Mouse (Mus musculus): Measurements from ENCODE around the gene Stk10. TPM values are rescaled to one million over a fixed set of nuclear protein-coding genes. Genes with fewer than 3 reads are reported as not detected.

Gene Stk10
- total RNA-seq, 2 experiments from 2014 or later, result 9.8 to 11.0 TPM

DNA sequence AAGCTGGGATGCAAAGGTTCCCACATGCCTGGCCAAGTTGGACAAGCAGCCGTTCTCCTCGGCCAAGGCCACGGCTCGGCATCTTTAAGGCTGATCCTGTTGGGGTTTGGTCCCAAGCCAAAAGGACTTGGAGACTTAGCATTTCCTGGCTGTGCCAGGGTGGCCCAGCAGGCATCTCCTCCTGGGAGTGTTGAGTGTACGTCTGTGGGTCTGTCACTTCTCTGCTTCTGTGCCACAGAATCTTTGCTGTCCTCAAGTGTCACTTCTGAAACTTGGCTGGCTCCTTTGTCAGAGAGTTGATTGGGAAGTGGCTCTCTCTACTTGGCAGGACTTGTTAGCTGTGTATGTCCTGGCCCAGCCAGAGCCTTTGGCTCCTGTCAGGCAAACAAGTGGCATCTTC lies 13.4 kb downstream of the Stk10 start:
- intact Hi-C loops (cut with DNase I), result no loop called here
- DNase-seq (ENCODE audit: low spot score), result no peak

DNA sequence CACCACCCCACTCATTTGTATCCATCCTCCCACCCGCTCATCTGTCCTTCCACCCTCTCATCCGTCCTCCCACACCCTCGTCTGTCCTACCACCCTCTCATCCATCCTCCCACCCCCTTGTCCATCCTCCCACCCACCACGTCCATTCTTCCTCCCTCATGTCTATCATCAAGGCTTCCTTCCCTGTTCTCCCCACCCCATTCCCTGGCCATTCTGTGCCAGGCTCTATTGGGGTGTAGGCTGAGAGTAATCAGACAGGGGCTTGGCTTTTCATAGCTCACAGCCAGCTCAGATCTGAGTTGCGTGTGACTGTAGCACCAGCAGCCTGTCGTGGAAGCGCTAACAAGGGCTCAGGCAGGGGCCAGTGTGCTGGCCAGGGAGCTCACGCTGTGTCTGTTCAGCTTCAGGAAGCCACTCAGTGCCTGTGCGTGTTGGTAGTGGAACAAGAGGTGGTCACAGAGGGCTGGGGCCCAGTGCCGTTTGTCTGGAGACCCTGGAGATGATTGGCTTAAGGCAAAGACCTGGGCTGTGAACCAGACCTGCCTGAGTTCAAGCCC lies 14.4 kb downstream of the Stk10 start:
- DNase-seq (ENCODE audit: low spot score), result no peak
- intact Hi-C loops (cut with DNase I), result no loop called here

DNA sequence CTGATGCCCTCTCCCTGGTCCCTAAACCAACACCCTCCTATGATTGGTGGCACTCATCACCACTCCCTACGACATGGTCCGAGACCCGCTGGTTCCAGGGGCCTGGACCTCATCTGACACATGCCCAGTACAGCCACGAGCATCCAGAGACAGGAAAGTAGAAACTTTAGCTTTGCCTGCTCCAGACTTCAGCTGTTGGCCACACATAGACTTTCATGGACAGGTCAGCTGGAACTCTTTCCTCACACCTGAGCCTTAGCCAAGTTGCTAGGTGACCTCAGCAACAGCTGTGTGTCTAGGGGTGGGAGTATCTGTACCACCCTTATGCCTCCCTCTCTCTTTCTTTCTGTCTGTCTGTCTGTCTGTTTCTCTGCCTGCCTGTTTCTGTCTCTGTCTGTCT lies 15.1 kb downstream of the Stk10 start:
- DNase-seq (ENCODE audit: low spot score), result no peak
- intact Hi-C loops (cut with DNase I), result no loop called here

DNA sequence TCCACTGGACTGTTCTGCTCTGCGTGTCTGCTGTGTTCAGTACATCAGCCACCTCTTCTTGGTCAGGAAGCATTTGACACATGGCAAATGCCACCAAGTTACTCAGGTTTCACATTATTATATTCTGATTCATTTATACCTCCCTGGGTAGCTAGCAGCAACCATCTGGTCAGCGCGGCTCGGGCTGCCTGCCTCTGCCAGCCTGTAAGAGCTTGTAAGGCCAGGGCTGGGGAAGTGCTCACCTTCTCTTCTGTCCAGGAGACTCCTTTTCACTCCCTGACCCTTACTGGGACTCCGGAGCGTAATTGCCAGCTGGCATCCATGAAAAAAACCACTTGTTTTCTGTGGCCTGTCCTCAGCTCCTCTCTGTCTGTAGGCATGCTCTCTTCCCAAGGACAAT lies 16.1 kb downstream of the Stk10 start:
- intact Hi-C loops (cut with DNase I), result no loop called here
- no peak for DNase-seq (ENCODE audit: low spot score)

DNA sequence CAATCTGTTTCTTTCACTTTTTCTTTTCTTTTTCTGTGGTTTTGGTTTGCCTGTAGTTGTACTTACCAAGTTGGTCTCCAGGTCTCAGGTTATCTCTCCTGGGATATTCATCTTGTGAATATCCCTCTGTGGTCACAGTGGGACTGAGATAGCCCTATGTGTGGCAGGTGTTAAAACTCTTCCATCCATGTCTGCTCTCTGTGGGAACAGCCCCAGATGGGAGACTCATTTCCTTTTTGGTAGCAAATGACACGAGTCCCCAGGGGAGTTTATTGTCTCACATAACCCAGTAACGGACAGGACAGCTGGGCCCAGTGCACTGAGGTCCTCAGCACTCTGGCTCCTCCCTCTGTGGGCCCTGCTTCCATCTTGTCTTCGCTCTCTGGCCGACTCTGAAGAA lies 17.0 kb downstream of the Stk10 start:
- intact Hi-C loops (cut with DNase I), result loop anchor here (2.0 kb wide), 1 partner anchor 15 kb away; no protein-coding TSS in a partner anchor
- no peak for DNase-seq (ENCODE audit: low spot score)

DNA sequence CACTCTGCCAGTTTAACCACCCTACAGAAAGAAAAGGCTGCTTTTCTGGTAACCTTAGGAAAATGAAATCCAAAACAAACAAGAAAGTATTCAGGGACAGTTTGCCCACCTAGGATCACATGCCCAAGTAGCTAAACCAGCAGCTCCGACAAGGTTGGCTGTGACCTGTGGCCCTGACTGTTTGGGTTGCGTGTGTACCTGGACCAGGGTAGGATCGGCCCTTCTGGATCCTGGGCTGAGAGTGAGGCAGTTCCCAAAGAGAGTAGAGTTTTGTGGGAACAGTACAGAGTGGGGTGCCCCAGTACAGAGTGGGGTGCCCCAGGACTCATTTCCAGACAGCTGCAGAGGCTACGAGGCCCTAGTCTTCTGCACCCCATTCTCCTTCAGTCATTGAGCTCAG lies 18.0 kb downstream of the Stk10 start:
- intact Hi-C loops (cut with DNase I), result loop anchor here (2.0 kb wide), 1 partner anchor 16 kb away; no protein-coding TSS in a partner anchor
- DNase-seq (ENCODE audit: low spot score), result no peak

DNA sequence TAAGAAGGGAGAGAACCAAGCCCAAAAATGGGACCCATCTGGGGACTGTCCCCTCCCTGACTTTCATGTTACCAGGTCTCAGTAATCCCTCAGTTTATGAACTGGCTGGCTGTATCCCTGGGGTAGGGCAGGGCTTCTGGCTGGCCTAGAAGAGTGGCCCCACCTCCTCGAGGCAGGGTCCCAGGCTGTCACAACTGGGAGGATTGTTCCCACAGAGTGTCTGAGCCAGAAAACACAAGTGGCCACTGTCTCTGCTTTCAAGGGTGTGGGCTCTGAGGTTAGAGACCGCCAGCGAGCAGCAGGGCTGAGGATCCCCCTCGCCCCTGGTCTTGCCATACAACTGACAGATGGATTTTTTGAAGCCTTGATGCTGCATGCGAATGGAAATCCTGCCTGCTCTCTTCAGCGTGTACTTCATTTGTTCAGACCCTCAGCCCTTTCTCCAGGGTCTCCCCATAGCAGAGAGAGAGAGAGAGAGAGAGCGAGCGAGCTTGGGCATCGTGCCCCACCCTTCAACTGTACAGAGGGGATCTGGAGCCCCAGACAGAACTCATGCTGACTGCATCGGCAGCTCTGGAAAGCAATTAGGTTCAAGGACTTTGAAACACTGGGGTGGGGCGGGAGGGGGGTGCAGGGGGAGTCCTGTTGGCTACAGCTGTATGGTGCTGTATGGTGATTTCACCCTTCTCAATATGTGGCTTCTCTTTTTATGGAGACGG lies 18.6 kb downstream of the Stk10 start:
- intact Hi-C loops (cut with DNase I), result loop anchor here (2.0 kb wide), 1 partner anchor 17 kb away; no protein-coding TSS in a partner anchor
- DNase-seq (ENCODE audit: low spot score), result no peak

DNA sequence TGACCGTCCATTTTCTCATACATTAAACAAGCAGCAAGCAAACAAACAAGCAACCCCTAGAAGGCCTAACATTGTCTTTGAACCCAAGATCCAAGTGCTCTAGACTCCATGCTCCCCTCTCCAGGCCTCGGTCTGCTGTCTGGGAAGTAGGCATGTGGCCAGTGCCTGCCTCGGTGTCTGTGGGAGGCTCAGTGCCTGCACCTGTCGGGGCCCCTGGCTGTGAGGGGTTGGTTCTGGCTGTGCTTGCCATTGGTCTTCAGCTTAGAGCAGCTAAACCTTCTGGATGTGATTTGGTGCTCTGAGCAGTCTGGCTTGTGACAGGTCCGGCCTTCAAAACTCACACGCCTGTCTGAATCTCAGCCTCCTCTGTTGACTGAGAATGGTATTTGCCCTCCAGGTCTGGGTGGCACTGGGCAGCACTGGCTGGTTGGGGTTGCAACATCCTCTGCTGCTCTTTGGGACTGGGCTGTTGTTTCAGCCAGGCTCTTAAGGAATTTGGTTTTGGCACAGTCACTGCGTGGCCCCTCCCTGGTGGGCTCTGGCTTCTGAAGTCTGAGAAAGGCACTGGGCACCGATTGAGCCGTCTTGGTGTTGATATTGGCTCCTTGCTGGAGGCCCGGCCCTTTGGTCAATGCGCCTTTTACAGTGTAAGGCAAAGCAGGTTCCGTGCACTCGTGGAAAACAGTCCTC lies 19.4 kb downstream of the Stk10 start:
- intact Hi-C loops (cut with DNase I), result no loop called here
- DNase-seq (ENCODE audit: low spot score), result no peak

DNA sequence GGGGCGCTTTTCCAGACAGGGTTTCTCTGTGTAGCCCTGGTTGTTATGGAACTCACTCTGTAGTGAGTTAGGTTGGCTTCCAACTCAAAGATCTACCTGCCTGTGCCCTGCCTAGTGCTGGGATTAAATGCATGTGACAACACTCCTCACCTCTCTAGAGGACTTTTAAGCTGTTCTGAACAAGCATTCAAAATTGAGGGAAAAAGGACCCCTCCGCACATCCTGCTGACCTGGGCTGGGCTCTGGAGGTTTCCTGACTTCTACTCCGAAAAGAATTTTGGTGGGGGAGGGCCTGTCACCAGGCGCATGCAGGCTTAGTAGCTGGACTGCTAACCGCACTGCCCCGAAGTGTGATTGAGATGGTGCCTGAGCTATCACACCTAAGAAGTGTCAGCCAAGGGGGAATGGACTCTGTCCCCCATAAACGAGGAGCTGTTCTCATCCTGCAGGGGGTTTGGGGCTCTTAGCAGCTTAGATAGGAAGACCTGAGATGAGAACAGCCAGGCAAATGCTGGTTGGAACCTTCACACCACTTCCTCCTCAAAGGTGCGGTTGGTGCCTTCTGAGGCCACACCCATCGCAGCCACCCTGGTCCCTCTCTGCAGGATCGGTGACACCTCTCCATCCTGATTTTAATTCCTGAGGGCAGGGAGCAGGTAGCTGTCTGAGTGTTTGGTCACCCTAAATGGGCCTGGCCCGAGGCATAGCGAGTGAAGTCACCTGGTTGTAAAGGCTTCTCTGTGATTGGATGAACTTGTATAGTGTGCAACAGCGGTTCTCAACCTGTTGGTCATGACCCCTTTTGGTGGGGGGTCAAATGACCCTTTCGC lies 20.4 kb downstream of the Stk10 start:
- intact Hi-C loops (cut with DNase I), result no loop called here
- DNase-seq (ENCODE audit: low spot score), result no peak

DNA sequence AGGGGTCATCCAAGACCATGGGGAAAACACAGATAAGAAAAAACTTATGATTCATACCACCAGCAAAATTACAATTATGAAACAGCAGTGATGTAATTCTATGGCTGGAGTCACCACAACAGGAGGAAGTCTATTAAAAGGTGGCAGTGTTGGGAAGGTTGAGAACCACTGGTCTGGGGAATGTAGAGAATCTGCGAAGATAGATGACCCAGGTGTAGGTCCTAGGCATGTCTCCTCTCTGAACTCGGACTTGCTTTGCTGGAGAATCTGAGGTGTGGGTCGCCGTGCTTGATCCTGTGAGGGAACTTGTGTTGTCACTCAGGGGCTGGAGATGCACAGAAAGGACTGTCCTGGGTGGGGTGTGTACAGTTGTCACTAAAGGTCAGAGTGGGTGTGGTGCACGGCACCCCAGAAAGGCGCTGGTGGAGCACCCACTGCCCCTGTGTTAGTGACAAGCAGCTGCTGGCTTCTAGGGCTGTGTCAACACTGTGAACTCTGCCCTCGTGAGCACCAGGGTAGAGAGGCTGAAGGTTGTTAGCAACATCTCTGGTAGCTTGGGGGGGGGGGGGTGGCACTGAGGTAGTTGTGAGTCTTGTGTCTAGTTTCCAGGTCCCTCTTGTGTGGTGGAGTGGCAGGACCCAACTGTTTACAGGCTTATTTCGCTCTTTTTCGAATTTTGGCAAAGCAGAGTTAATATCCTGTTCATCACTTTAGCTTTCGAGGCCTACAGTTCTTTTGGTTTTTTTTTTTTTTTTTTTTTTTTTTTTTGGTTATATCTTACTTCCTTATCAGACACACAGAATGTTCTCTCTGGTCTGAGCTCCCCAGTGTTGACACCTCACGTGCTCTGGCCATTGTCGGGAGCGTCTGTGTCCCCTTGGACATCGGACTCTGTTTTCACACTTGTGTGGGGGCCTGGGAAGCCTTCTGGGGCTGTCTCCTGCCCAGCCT lies 21.3 kb downstream of the Stk10 start:
- no peak for DNase-seq (ENCODE audit: low spot score)
- intact Hi-C loops (cut with DNase I), result no loop called here

DNA sequence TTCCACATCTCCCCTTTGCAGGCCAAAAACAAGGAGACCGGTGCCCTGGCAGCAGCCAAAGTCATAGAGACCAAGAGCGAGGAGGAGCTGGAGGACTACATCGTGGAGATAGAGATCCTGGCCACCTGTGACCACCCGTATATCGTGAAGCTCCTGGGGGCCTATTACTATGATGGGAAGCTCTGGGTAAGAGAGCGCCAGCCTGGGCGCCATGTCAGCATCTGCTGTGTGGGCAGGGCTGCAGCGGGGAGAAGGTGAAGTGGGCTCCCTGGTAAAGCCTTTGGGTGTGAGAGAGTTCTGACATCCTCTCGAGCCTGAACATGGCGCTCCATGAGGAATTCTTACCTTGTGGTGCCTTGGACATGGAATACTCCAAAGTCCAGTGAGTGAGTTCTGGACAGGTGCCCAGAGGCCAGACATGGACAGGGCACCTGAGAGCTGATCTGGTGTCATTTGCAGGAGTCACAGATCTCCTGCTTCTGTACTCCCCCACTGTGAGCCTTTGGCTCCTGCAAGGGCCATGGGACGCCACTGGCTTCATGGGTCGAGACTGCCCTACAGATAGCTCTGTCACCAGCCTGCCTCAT lies 22.1 kb downstream of the Stk10 start:
- intact Hi-C loops (cut with DNase I), result no loop called here
- DNase-seq (ENCODE audit: low spot score), result no peak

DNA sequence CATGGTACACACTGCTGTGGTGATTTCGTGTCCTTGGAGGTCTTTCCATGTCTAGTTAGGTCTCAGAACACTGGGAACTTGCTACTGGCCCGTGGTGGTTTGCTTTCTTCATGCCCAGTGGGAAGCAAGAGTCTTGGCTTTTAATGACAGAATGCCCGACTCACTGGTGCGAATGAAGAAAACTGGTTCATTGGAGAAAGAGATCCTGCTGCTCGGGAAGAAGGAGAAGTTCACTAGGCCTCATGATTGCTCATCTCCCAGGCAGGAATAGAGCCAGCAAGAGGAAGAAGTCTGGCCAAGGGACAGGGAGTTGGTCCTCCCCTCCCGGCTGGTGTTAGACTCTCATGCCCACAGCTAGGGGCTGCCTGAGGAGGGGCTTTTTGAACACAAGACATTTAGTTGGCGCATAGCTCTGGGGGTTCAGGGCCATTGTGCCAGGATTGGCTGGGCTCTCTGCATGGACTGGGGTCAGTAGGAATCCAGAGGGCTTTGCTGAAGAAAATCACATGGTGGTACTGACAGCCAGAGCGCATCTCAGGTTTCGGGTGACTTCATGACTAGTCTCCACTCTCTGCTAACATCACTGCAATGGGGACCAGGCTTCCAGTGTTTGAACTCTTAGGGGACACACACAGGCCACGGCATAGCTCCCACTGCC lies 23.4 kb downstream of the Stk10 start:
- intact Hi-C loops (cut with DNase I), result no loop called here
- DNase-seq (ENCODE audit: low spot score), result no peak

DNA sequence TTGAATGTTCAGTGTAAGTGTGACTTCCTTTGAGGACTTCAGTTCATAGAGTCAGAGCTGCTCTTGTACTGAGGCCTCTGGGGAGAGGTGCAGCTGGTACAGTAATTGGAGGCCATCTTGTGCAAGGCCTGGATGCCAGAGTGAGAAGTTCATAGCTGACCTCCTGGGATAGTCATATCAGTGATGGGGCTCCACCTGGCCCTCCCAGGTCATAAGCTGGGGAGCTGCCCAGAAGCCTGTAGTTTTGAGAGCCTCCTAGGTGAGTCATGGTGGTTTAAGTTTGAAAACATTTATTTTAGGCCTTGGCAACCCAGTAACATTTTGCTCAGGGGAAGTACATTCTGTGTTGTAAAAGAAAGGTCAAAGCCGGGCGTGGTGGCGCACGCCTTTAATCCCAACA lies 24.9 kb downstream of the Stk10 start:
- no peak for DNase-seq (ENCODE audit: low spot score)
- intact Hi-C loops (cut with DNase I), result no loop called here

DNA sequence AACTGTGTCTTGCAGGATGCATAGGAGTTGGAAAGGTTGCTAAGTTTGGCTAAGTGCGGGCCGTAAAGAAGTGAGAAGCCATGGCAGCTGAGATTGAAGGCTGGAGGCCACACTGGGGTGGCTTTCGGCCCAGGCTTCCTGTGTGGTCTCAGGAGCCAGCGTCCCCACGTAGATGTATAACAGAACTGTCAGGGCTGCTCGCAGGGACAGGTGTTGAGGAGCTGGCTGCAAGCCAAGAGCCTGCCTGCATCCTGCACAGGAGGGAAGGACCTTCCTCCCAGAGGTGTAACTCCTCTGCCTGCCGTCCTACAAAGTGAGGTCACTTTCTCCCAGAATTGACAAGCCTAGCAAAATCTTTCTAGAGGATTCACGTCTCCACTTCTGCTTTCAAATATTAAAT lies 25.6 kb downstream of the Stk10 start:
- no peak for DNase-seq (ENCODE audit: low spot score)
- intact Hi-C loops (cut with DNase I), result no loop called here

DNA sequence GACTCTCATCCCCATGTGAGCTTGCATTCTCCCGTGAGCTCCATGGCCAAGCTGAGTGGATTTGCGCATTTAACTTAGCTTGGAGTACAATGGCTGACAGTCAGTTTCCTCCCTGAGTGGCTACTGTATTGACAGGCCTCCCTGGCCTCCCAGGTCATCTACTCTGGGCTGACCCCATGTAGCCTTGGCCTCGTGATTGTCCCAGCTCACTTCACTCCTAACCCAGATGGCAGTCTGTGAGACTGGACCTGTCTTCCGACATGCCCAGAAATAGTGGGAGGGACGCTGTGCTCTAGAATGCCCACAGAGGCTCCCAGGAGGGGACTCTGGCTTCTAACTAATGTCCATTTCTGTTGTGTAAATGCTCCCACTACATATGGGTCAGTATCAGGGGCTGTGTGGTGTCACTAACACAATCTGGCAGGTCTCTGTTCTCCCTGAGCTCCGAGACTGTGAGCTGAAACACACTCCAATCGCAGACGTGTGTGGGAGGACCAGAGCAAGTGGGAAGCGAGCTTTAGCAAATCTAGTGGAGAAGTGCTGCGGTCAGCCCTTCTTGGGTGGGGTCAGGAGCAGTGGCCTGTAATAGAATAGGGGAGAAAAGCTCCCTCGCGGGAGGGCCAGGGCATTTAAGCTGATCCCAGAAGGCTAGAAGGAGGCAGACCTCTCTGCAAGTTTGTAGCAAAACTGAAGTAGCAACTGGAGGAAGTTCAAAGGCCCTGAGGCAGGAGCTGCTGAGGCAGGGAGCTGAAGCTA lies 27.1 kb downstream of the Stk10 start:
- DNase-seq (ENCODE audit: low spot score), result no peak
- intact Hi-C loops (cut with DNase I), result no loop called here

DNA sequence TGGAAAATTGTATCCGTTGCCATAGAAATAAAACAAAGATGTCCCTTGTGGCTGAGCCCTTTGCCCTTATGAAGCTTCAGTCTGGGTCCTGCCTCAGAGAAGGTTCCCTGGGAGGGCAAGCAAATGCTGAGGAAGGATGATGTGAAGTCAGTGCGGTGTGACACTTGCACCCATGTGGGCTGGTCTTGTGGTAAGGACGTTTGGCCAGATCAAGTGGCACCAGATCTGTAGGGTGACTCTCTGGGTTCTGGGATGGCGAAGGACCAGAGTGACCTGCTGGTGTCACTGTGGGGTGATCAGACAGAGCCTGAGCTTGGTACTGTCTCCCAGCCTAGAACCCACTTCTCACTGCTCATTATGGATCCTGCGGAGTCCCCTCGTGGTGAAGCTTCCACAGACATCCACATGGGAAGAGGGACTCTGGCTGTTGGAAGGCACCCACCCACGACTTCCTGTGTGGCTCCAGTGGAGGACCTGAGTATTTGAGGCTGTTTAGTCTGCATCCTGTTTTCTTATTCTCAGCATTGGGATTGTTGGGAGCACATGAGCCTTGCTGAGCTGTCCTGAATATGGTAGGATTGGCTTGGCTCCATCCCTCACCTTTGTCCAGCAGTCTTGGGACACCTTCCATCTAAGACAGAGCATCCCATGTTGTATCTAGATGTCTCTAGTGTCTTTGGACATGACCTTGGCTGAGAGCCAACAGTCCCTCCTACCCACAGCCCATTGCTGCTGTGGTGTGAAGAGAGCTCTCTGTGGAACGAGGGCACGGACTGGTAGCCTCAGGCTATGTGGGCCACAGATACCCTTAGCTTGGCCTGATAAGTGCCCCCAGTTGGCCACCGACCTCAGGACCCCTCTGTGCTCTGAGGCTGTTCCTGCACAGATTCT lies 28.6 kb downstream of the Stk10 start:
- no peak for DNase-seq (ENCODE audit: low spot score)
- intact Hi-C loops (cut with DNase I), result no loop called here

DNA sequence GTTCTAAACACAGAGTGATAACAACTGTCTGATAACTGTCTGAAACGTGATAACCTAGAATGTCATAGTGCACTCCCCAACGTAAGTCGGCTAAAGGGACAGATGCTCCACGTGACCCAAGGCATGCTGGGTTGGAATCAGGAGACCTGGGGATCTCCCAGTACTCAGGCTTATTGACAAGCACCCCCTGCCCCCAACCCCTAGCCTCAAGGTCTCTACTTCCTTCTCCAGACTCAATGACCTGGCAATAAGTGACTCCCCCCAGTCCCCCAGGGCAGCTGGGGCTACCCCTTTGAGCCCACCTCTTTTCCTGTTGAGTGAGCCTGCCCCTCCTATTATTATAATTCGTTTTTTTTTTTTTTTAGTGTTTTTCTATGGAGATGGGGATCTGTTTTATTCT lies 29.6 kb downstream of the Stk10 start:
- DNase-seq (ENCODE audit: low spot score), result no peak
- intact Hi-C loops (cut with DNase I), result no loop called here

All from heart, postnatal 25 days (tissue).